Mouse (Mus musculus) right cerebral cortex, postnatal 25 days (tissue): ENCODE measurements around the gene Ttc28.

ENCODE experiments used
- DNase-seq: peaks from one replicate; pipeline ENCODE4 v3.0.0; 2022

The Ttc28 gene

DNA sequence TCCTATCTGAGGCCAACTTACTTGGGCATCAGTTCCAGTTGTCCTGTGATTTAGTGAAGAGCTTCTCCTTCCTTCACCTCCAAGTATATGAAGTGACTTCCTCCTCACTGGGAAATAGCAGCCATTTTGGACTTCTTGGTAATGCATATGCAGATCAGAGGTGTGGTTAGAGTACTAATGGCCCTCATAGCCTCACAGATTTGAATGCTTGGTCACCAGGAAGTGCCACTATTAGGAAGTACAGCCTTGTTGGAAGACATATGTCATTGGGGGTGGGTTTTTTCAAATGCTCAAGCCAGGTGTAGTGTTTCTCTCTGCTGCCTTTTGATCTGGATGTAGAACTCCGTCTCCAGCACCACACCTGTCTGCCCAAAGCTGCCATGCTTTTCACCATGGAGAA, 10.3 kb downstream of the Ttc28 start:
- no peak for DNase-seq

DNA sequence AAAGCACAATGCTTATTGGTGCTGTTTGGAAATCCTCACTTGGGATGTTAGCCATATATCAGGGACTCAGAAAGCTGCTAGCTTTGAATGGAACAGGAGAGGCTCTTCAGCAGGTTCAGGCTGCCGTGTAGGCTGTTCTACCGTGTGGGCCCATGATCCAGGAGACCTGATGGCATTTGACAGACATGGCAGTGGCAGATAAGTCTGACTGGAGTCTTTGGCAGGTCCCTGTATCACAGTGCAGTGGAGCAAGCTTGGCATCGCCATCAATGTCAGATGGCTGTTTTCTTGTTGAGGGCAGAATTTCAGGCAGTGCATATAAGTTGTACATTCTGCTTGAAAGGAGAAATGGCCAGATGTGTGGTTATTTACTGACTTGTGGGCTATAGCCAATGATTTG, 11.0 kb downstream of the Ttc28 start:
- no peak for DNase-seq

DNA sequence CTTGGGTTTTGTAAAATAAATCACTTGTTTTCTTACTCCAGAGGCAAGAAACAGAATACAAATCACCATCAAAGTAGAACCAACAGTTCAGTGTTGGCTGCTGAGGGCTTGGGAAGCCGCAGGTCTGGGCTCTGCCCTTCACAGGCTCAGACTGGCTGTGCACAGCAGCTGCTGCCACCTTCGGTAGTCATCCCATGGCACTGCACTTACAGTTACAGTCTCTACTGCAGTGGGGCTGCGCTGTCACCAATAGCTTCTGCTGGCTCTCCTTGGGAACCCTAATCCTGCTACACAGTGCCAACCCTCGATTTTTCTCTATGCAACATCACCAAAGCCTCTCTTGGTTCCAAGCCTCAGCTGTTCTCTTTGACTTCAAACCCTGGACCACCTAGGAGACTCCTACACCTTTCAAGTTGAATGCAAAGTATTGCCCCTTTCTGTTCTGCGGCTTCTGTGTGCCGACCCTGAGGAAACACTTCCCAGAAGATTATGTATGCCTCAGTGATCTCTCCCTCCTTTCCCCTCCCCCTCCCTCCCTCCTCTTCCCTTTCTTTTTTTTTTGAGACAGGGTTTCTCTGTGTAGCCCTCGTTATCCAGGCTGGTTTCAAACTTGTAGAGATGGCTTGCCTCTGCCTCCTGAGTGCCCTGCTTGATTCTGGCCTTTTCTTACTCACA, 17.6 kb downstream of the Ttc28 start:
- DNase-seq: no peak

DNA sequence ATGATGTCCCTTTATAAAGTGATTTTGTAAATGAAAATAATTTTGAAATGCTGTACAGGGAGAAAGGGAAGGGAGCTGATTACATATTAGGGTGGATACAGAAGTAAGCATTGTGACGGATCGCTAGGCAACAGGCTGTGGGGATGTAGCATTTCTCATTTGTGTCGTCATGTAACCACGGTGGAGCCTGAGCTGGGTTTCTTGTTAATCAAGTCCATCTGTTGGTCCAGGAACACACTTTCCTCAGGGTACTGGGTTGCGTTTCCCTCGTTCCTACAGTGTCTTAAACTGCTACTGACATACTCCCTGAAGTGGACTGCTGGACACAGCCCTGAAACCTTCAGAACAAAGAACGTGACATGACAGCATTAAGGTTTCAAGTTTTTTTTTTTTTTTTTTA, 18.6 kb downstream of the Ttc28 start:
- DNase-seq: no peak

DNA sequence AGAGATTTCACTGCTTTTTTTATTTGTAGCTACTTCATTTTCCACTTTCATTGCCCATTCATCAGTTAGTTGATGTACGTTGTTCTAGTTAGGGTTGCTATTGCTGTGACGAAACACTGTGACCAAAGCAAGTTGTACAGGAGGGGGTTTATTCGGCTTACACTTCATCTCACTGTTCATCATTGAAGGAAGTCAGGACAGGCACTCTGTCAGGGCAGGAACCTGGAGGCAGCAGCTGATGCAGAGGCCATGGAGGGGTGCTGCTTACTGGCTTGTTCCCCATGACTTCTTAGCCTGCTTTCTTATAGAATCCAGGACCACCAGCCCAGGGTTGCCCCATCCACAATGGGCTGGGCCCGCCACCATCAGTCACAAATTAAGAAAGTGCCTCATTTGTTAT, 19.2 kb downstream of the Ttc28 start:
- no peak for DNase-seq

DNA sequence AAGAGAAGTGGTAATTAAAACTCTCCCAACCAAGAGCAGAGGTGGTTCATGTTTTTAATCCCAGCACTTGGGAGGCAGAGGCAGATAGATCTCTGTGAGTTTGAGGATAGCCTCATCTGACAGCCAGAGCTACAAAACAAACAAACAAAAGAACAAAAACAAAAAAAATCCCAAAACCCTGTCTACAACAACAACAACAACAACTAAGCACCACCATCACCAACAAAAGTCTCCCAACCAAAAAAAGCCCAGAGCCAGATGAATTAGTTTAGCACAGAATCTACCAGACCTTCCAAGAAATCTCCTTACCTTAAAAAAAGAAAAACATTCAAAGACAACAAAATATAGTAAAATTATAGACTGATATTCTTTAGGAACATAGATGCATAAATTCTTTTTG, 20.7 kb downstream of the Ttc28 start:
- DNase-seq: no peak

DNA sequence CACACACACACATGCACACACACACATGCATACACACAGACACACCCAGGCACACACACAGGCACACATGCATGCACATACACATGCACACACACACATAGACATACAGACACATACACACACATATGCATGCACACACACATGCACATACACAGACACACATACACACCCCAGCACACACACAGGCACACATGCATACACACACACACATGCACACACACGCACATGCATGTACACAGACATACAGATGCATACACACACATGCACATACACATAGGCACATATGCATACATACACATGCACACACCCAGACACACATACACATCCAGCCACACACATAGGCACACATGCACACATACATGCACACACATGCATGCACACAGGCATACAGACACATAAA, 27.1 kb downstream of the Ttc28 start:
- DNase-seq: no peak

DNA sequence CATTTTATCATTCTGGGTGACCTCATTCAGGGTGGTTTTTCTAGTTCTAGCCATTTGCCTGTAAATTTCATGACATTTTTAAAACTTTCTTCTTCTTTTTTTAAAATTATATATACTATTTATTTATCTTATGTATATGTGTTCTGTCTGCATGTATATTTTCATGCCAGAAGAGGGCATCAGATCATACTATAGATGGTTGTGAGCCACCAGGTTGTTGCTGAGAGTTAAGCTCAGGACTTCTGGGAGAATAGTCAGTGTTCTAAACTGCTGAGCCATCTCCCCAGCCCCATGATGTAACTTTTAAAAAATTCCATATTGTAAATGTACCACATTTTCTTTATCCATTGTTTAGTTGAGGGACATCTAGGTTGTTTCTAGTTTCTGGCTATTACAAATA, 29.3 kb downstream of the Ttc28 start:
- no peak for DNase-seq

DNA sequence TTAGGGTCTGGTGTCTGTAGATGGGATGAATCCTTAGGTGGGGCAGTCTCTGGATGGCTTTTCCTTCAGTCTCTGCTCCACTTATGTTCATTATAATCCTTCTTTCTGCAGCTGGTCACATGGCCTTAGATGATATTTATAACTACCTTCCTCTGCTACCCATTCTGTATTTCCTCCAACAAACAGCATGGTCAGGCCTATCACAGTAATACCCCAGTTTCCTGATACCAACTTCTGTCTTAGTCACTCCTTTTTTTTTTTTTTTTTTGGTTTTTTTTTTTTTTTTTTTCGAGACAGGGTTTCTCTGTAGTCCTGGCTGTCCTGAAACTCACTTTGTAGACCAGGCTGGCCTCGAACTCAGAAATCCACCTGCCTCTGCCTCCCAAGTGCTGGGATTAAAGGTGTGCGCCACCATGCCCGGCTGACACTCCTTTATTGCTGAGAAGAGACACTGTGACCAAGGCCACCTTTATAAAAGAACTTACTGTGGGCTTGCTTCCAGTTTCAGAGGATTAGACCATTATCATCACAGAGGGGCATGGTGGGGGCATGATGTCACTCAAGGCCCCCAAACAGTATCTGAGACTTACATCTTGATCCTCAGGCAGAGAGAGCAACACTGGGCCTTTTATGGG, 30.5 kb downstream of the Ttc28 start:
- DNase-seq: no peak

DNA sequence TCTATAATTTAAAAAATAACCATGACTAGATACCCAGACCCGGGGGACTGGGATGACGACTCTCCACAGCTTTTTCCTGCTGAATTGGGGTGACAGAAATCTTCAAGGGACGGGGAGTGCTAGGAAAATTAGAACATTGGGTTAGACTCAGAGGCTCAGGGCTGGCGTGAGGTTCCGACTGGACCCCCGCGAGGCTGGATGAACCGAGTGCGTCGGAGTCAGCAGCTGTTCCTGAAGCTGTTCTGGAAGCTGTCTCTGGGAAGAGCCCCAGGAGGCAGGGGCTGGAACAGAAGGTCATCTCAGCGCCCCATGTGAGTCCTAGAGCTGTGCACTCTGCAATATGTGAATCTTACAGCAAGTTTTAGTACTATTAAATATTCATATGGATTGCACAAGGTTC, 35.3 kb downstream of the Ttc28 start:
- DNase-seq: no peak

DNA sequence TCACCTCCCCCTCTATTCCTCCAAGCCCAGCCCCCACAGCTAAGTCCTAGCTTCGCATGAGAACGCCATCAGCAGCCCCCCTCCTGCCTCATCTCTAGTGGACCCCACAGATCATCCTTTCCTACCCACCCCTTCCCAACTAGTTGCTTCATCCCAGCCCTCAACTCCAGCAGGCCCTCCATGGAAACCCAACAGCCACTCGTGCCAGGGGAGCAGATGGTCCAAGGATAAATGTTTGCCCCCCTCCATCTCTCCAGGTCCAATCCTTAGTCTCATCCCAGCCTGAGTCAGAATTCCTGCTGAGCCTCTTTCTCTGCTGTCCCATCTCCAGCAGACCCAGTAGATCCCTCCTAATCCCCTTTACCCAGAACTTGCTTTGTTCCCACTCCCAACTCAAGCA, 36.6 kb downstream of the Ttc28 start:
- no peak for DNase-seq

DNA sequence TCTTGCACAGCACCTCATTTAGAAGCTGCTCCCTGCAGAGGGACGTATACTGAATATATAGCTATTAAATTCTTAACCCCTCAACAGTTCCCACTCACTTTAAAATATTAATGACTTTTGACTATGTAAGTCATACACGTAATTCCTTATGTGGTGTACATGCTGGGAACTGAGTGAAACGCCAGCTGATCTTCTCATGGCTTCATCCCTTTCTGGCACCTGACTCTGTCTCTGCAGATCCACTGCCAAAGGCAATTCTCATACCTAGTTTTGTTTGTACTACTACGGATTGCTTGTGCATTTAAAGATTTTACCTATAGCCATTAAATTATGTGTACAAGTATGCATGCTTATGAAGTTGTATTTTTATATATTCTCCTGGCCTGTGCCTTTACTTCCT, 39.9 kb downstream of the Ttc28 start:
- no peak for DNase-seq

DNA sequence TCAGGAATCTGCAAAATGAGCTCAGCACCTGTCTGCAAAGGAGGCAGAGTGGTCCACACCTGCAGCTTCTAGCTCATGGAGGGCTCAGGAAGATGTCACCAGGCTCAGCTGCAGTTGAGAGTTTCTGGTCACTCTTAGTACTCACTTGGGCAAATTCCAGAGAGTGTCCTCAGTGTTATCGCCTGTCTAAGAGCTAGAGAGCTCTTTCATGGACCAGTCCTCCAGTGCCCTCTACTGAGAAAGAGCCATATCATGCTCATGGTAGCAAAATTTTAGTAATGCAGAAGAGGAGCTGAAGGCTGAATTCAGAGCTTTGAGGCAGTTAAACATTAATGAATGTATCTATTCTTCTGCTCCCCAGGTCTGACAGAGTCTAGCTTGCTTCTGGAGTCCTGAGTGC, 43.7 kb downstream of the Ttc28 start:
- no peak for DNase-seq

DNA sequence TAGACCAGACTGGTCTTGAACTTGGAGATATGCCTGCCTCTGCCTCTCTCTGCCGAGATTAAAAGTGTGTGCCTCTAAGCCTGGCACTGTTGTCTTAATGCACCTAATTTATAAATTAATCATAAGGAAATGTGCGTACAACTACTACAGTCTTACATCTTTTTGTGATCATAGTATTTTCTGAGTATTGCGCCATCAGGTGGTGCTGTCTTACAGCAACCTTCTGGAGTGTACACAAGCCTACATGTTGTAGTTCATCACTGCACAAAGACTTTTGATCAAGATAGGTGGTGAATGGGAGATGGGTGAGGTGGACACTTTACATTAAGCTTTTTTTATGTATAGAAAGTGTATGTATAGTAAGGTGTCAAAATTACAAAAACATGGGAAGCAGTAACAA, 45.0 kb downstream of the Ttc28 start:
- no peak for DNase-seq

DNA sequence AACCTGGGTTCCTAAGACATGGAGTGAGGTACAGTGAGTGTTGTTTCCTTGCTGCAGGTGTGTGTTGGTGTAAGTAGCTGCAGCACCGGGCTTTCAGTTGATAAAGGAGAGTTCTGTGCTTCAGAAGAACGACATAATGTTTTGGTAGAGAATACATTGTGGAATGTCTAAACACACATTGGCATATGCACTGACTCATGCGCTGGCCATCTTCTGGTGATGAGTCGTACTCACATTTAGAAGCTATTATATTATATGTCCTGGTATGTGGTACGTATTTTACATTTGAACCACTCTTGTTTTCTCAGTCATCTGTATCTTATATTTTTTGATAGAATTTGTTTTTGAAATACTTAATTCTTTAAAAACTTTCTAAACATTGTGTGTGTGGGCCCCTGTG, 46.2 kb downstream of the Ttc28 start:
- DNase-seq: no peak

DNA sequence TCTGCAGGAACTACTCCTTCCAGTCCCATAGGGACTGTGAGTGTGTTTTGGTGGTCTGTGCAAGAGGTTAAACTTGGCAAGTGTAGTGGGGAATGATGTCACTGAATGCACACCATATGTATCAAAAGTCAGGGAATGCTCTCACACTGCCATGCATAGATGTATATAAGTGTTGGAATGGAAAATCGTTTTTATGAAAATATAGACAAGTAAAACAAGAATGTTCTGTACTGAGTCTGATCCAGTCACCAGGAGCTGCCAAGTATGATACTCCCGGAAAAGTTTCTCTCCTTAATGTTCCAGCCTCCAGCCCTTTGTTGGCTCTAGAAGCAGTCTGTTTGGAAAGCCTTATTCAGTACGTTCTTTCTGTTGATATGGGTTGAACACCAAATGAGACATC, 48.7 kb downstream of the Ttc28 start:
- DNase-seq: no peak

DNA sequence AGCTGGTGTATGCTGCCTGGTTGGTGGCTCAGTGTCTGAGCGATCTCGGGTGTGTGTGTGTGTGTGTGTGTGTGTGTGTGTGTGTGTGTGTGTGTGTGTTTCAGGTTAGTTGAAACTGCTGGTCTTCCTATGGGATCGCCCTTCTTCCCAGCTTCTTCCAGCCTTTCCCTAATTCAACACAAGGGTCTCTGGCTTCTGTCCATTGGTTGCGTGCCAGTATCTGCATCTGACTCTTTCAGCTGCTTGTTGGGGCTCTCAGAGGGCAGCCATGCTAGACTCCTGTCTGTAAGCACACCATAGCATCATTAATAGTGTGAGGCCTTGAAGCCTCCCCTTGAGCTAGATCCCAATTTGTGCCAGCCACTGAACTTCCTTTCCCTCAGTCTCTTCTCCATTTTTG, 49.7 kb downstream of the Ttc28 start:
- no peak for DNase-seq

DNA sequence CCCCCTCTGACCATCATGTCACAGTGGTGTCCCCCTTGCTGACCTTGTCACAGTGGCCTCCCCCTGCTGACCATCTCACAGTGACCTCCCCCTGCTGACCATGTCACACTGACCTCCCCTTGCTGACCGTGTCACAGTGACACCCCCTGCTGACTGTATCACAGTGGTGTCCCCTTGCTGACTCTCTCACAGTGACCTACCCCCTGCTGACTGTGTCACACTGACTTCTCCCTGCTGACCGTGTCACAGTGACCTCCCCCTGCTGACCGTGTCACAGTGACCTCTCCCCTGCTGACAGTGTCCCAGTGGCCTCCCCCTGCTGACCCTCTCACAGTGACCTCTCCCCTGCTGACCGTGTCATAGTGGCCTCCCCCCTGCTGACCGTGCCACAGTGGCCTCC, 57.0 kb downstream of the Ttc28 start:
- DNase-seq: no peak

DNA sequence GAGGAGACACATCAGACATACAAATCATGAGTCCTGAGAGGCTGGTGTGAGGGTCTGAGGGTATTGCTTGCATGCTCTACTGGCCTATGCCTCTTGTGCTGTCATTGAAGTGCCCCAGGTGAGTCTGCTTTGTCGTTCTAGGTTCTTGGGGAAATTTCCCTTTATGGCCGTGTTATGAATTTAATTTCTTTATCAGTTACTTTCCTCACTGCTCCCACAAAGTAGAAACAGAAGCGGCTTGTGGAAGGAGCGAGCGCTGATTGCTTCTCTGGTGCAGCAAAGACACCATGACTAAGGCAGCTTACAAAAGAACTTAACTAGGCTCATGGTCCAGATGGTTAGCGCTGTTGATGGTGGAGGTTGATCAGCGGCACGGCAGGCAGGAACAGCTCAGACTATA, 64.7 kb downstream of the Ttc28 start:
- DNase-seq: no peak

DNA sequence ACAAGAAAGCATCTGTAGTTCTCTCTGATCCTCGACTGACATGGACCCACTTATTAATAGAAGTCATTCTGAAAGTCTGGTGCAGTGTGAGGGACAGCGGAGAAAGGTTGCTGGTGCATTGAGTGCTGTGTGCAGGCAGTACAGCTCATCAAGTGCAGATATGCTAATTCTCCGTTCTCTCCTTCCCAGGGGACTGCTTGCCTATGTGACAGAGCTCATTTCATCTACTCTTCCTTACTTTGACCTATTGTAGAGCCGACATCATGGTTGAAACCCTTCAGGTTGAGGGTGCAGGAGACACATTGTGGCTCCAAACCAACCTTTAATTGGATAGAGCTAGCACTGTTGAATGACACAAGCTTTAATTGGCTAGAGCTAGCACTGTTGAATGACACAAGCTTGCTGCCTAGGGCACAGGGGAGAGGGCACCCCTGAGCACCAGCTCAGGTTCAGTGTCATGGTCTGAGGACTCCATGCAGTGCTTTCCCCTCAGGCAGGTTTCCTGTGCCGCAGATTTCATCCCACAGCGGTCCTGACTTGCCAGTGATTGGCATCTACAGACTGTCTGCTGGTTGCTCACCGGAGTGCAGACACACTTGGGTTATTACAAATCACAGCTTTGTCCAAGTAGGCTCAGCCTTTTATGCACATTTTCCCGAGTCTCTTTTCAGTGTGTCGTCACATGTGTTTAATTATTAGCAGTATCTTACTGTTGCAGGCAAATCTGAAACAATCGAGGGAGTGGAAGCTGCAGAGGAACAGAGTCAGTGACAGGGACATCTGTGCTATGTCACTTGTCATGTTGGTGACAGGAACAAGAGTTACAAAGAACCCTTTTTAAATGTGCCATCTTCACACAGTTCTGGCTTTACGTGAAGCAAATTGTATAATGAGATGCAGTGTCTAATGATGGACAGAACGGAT, 69.1 kb downstream of the Ttc28 start:
- DNase-seq: no peak

DNA sequence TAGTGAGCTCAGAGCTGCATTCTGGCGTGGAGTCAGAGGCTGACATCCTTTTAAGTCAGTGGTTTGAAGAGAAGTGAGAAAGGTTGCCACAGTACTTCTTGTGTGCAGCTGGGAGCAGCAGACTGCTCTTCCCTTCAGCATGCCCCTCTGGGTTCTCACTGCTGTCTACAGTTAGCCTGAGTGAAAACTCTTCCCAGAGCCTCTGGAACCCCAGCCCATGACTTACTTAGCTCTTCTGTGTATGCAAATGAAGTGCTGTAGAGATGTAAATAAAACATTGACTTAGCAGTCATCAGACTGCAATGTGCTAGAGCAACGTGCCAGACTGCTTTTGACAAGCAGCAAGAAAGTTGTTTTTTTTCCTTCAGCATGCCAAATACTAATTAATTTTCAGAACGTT, 70.2 kb downstream of the Ttc28 start:
- no peak for DNase-seq

DNA sequence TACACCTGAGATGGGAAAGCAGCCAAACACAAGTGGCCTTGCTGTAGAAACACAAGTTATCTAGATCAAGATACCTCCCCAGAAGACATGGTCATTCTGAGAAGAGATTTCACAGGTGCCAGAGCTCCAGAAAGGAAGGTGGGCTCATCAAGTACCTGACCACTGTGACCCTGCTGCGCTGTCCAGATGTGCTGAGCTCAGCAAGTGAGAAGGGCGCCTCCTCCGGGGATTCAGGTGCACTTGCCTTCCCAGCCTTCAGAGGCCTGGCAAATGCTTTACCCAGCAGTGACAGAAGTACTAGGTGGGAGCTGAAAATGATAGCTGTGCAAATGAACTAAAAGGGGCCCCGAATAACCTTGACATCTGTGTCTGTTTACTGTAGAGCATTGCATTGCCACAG, 78.6 kb downstream of the Ttc28 start:
- DNase-seq: no peak

DNA sequence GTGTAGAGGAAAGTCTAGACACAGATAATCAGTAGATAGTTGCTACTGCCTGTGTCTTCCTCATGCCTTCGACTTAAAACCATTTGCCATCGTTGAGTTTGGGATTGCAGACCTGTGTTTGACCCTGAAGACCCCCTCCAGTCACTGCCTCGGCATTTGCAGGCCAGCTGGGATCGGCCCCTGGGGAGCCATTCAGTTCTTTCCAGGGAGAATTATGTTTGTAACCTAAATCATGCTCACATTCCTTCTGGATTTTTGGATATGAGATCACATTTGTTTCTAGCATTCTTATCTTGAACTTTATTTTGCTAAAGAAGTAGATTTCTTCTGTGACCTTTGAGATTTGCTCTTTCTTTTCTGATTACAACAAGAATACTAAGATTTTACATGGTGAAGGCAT, 80.5 kb downstream of the Ttc28 start:
- DNase-seq: no peak

DNA sequence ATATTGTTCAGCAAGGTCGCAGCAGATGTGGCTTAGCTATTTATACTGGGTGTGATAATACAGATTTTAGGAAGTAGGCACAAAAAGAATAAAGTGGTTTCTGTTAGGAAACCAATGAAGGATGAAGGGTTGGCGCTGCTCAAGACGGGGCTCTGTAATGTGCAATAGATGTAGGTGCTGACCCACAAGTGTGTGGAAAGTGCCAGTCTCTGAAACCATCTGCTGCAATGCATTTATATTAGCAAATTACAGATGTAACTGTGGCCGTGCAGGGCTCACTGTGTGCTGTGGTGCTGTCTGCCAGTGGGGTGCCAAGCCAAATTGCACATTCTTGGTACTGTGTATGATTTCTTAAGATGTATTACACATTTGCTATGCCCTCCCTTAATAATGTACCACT, 81.3 kb downstream of the Ttc28 start:
- DNase-seq: no peak
